Mouse (Mus musculus): ENCODE measurements around the gene Asic2. TPM values are rescaled to one million over a fixed set of nuclear protein-coding genes. Genes with fewer than 3 reads are reported as not detected.
"Not testable (repeated sequence)": the region's sequence is repeated elsewhere in the genome, so short reads cannot be mapped to it uniquely, and the experiment has no call there.

The Asic2 gene
- total RNA-seq, 2 experiments from 2014 or later = 73.7 to 79.1 TPM

DNA sequence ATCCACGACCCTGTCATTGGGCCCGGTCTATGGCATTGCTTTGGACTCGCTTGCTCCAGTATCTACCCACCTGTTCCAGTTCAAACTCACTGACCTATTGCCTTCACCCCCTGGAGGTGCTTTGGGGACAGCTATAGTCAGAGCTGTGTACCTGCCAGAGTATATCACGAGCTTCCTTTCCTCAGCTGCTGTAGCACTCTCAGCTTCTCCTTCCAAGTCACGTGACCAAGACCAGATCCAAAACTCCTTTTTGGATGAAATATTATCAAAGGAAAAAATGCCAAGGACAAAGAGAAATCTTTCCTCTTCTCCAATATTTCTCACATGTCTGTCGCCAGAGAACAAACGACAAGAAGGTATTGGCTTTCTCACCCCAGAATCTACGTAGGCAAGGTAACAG lies 645.8 kb downstream of the Asic2 start:
- peak; percentile 9 to 27 for DNase-seq (ENCODE audit: low spot score in 2 of 2)
- intact Hi-C loops (cut with DNase I) = no loop called here

GRCm38 (mm10) chr11:81290041-81290440 lies 678.2 kb downstream of the Asic2 start:
- intact Hi-C loops (cut with DNase I) = no loop called here
- no peak for DNase-seq (ENCODE audit: low spot score in 2 of 2)

DNA sequence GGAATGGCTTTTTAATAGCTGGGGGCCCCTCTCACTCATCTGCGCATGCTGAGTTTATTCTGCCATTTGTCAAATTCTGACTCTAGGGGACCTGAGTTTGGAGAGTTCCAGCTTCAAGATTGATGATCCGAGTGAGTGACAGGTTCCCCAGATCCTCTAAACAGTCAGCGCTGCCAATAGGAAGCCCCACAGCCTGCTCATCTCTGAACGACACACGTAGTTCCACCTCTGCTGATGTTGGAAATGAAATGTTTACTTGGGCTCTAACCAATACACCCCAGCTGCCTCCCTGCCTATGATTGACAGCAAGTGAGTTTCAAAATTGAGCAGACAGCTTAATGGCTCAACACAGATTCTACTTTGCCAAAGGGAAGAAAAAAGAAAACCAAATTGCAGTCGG lies 685.1 kb downstream of the Asic2 start:
- intact Hi-C loops (cut with DNase I) = no loop called here
- DNase-seq (ENCODE audit: low spot score in 2 of 2) = no peak

- intact Hi-C loops (cut with DNase I) = no loop called here
- DNase-seq (ENCODE audit: low spot score in 2 of 2) = no peak
Measured at GRCm38 (mm10) chr11:81280070-81280469, 688.2 kb downstream of the Asic2 start.

DNA sequence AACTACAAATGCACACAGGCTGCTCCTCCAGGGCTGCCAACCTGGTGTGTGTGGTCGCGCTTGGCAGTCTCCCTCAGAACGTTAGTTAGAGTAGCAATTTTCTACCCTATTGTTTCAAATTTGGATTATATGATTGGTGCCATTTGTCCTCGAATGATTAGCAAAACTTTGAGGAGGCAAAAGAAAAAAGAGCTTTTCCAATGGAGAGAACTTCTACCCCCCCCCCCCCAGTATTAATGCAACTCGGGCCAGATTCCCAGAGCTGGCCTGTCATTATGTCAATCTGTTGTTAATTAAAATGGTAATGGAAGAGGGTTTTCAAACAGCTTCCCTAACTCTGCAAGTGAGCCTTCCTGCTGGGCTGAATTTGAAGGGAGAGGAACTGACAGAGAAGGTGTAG lies 690.9 kb downstream of the Asic2 start:
- no peak for DNase-seq (ENCODE audit: low spot score in 2 of 2)
- intact Hi-C loops (cut with DNase I) = no loop called here

- intact Hi-C loops (cut with DNase I) = no loop called here
- DNase-seq (ENCODE audit: low spot score in 2 of 2) = no peak
Measured at GRCm38 (mm10) chr11:81272677-81273418, 695.4 kb downstream of the Asic2 start.

GRCm38 (mm10) chr11:81271422-81271821 lies 696.8 kb downstream of the Asic2 start:
- intact Hi-C loops (cut with DNase I) = no loop called here
- no peak for DNase-seq (ENCODE audit: low spot score in 2 of 2)

GRCm38 (mm10) chr11:81270518-81270917 lies 697.7 kb downstream of the Asic2 start:
- intact Hi-C loops (cut with DNase I) = no loop called here
- DNase-seq (ENCODE audit: low spot score in 2 of 2) = no peak

DNA sequence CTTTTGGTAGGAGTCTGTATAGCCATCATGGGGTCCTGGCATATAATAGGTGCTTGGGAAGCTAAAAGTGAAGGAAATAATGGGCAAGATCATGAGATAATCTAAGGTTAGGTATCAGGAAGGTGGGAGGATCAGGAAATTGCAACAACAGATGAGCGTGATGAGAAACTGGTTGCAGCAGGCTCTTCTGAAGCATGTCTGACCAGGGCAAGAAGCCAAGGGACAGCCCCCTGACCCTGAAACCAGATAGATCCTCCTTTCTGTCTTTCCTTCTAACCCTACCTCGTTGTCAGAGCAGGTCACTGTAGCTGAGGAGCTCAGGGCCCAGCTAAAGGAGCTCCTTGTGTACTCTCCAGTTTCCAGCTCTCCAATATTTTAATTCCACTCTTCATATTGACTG lies 704.5 kb downstream of the Asic2 start:
- intact Hi-C loops (cut with DNase I) = no loop called here
- no peak for DNase-seq (ENCODE audit: low spot score in 2 of 2)

- peak; percentile 8 to 12 for DNase-seq (ENCODE audit: low spot score in 2 of 2)
- intact Hi-C loops (cut with DNase I) = no loop called here
Measured at GRCm38 (mm10) chr11:81263193-81263592, 705.1 kb downstream of the Asic2 start.

DNA sequence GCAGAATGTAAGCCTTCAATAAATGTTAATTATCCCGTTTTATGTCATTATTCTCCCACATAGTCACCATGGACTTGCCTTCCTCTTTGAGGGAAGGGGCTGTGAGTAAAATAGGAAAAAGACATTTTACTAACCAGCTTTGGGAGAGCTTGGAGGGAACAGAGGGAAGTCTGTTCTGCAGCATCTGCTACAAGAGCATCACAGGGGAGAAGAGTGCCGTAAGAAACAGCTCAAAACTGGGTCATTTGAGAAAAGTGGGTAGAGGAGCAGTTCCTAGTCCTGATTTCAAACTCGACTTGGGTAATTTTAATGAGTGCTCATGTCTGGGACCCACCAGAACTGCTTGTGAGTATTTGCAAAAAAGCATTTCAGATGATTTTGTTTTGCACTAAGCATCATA lies 707.0 kb downstream of the Asic2 start:
- intact Hi-C loops (cut with DNase I) = no loop called here
- DNase-seq (ENCODE audit: low spot score in 2 of 2) = no peak

- intact Hi-C loops (cut with DNase I); DNase-seq (ENCODE audit: low spot score in 2 of 2): not testable (repeated sequence)
Measured at GRCm38 (mm10) chr11:81241183-81241582, 727.1 kb downstream of the Asic2 start.

GRCm38 (mm10) chr11:81239966-81240681 lies 728.1 kb downstream of the Asic2 start:
- intact Hi-C loops (cut with DNase I) = no loop called here
- no peak for DNase-seq (ENCODE audit: low spot score in 2 of 2)

DNA sequence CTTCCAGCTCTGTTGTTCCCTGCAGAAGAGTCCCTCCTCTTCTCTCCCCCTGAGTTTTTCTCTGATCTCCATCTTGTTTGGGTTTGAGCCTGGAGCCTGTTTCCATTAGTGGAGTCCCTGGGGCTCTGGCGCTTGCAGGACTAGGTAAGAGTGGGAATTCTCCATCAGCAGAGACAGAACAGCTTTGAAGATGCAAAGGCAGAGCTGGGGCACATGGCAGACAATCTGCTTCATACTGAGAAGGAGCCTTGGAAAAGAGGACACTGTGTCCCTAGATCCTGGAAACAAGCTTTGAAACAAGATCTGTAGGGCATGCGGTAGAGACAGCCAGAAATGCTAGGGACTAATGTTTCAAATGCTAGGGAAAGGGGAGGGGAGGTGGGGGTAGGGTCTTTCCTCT lies 729.2 kb downstream of the Asic2 start:
- intact Hi-C loops (cut with DNase I) = no loop called here
- DNase-seq (ENCODE audit: low spot score in 2 of 2) = no peak

GRCm38 (mm10) chr11:81236070-81236469 lies 732.2 kb downstream of the Asic2 start:
- intact Hi-C loops (cut with DNase I) = no loop called here

DNA sequence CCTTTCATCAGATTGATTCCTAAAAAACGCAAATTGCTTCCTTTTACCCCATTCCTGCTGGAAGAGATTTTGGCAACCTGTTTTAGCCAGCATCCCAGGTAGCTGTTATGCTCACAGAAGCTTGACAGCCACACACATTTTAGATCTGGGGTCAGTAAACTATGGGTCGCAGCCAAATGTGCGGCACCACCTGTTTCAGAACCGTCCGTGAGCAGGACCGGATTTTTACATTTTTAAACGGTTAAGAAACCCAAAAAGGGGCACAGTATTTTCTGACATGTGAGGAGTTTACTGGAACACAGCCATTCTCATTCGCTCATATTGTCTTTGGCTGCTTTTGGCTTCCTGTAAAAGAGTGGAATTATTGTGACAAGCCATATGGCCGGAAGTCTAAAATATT lies 744.9 kb downstream of the Asic2 start:
- no peak for DNase-seq (ENCODE audit: low spot score in 2 of 2)
- intact Hi-C loops (cut with DNase I) = no loop called here

More at GRCm38 (mm10) chr11:81236070-81236469, 732.2 kb downstream of the Asic2 start:
- no peak for DNase-seq (ENCODE audit: low spot score in 2 of 2)

DNA sequence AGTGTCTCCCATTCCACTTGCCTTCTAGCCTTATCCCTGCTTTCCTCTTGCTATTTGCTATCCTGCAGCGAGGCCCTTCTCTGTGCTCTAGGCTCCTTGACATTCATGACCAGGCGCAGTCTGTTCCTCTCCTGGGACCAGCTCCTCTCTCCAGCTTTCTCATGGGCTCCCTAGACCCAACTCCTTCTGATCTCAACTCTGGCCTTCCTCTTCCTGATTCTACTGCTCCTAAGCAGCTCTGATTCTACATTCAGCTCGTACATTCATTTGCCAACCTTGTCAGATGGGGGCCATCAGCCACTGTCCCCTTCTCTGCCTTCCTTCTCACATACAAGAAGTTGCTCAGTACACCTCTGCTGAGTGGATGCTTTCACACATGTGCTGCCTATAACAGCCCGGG lies 747.5 kb downstream of the Asic2 start:
- no peak for DNase-seq (ENCODE audit: low spot score in 2 of 2)
- intact Hi-C loops (cut with DNase I) = no loop called here

DNA sequence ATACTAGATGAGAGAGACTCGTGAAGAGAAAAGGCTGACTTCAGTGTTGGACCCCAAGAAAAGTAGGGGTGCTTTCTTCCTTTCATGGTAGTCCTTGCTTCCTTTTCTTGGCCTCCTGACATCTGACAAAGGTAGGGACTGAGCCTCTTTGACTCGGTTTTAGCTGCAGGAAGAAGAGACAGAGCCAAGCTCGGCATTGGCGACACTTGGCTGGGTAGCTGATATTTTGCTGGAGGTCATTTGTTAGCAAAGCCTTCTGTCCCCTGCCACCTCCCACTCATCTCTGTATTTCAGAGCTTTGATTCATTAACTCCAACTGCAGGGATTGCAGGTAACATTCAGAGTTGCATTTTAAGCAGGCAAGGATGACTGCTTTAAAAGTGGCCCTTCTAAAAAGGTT lies 762.8 kb downstream of the Asic2 start:
- intact Hi-C loops (cut with DNase I) = no loop called here
- no peak for DNase-seq (ENCODE audit: low spot score in 2 of 2)

DNA sequence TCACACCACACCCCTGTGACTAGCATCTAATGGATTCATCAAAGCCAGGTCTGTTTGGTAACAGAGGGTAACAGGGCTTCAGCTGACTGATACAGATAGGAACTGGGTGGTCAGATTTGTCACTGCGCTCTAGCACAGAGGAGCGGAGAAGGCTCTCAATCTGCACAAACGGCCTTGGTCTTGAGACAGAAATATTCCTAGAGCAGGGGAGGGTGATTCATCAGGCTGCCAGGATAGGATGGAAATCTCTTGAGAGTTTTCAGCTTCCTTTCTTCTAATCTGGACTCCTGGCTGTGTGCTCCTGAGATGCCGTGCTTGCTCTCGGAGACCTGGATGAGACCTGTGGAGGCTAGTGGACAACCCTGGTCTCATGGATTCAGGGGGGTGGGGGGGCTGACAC lies 765.7 kb downstream of the Asic2 start:
- DNase-seq (ENCODE audit: low spot score in 2 of 2) = no peak
- intact Hi-C loops (cut with DNase I) = no loop called here

GRCm38 (mm10) chr11:81193856-81194255 lies 774.4 kb downstream of the Asic2 start:
- DNase-seq (ENCODE audit: low spot score in 2 of 2) = no peak
- intact Hi-C loops (cut with DNase I) = no loop called here

DNA sequence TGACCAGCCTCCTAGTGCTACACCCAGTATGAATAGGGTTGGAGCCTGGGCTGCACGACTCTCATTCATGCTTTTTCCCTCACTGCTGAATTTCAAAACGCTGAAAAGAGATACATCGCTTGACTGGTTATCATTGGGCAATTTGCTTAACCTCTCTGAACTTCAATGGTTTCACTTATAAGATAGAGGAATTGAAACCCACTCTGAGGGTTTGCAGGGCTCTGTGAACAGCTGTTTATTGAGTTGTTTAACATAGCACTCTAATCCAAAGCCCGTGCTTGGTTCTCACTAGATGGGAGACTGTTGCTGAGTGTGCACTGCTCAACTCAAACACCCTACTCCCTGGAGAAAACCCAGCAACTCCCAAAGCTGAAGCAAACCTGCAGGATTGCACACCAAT lies 776.1 kb downstream of the Asic2 start:
- no peak for DNase-seq (ENCODE audit: low spot score in 2 of 2)
- intact Hi-C loops (cut with DNase I) = no loop called here
